Mouse (Mus musculus) heart, postnatal 25 days (tissue): ENCODE results near the gene Sirt4. TPM values are rescaled to one million over a fixed set of nuclear protein-coding genes. Genes with fewer than 3 reads are reported as not detected.
A peak's percentile ranks its signal among the peaks of the same experiment; 100 is the strongest.
"Not testable (repeated sequence)": the region's sequence is repeated elsewhere in the genome, so short reads cannot be mapped to it uniquely, and the experiment has no call there.

Experiments used
- DNase-seq: peaks from one replicate; pipeline ENCODE4 v3.0.0; 2022; ENCODE audit warnings: low spot score
- intact Hi-C: fragments of 180-260 bp; cut with DNase I; formaldehyde crosslinking; loops from one replicate; pipeline ENCODE4 v1.15.1; 2025
- total RNA-seq, 2 experiments: library from RNA; stranded (reverse); gene quantifications; 2 replicates each; pipeline ENCODE4 v1.2.3; 2021

The Sirt4 gene
- total RNA-seq, 2 experiments from 2014 or later, result 16.8 to 18.5 TPM

DNA sequence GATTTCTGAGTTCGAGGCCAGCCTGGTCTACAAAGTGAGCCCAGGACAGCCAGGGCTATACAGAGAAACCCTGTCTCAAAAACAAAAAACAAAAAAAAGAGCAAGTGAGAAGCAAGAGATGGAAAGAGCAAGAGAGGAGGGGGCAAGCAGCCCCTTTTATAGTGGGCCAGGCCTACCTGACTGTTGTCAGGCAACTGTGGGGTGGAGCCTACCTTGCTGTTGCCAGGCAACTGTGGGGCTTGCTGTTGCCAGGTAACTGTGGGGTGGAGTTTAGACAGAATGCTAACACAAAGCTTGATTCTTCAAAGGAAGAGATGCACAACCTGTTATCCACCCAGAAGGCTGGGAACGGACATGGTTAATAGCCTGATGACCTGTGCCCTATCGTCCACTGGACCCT is 11.1 kb upstream of the Sirt4 start:
- DNase-seq, intact Hi-C loops: not testable (repeated sequence)

DNA sequence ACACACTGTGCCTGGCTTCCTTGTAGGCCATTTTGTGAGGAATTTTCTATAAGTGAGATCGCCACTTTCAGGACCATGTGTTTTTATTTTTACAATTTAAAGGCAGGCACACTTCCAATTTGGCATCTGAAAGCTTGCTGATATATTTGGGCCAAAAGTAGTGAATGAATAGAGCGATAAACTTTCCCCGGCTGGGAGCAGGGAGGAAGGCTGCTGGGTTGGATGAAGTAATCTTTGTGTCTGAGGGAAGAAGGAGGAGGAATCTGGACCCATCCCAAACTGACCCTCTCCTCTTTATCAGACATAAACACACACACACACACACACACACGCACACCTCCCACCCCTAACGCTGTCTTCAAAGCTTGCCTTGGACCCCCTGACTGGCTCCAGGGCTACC is 8.9 kb upstream of the Sirt4 start:
- intact Hi-C loops, result loop anchor here (5.0 kb wide), 1 partner anchor 139 kb away; the partner anchor contains the start of gene Rab35
- no peak for DNase-seq

DNA sequence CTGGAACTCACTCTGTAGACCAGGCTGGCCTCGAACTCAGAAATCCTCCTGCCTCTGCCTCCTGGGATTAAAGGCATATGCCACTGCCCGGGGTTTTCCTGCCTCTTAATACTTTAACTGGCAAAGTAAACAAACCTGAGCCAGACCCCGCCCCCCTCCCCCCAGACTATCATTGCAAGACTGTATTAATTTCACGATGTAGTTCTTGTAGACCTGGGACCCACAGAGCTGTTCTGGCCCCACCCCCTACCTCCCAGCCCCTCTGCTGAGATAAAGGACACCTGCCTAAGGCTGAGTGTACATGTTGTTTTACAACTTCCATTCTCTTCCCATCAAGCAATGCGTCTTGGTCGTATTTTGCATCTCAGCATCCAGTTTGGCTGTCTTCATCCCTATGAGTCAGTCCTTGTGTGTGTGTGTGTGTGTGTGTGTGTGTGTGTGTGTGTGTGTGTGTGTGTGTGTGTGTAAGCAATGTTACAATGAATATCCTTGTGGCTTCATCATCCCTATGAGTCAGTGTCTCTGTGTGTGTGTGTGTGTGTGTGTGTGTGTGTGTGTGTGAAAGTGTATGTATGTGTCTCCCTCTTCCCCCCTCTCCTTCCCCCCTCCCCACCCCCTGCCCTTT is 8.3 kb upstream of the Sirt4 start:
- intact Hi-C loops, result loop anchor here (5.0 kb wide), 1 partner anchor 139 kb away; the partner anchor contains the start of gene Rab35
- DNase-seq, result no peak

GRCm38 (mm10) chr5:115491771-115492322 is 7.3 kb upstream of the Sirt4 start:
- DNase-seq, result peak; percentile 73
- intact Hi-C loops, result loop anchor here (5.0 kb wide), 1 partner anchor 140 kb away; the partner anchor contains the start of gene Rab35

DNA sequence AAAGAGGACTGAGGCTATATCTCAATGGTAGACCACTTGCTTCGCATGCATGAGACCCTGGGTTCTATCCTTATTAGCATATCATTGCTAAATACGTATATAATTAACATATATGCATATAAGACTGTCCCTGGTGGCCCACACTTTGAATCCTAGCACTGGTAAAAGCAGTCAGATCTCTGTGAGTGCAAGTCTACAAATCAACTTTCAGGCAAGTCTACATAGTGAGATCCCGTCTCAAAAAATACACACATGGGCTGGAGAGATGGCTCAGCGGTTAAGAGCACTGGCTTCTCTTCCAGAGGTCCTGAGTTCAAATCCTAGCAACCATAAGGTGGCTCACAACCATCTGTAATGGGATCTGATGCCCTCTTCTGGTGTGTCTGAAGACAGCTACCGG is 6.6 kb upstream of the Sirt4 start:
- intact Hi-C loops, result loop anchor here (5.0 kb wide), 1 partner anchor 141 kb away; the partner anchor contains the start of gene Rab35
- no peak for DNase-seq

DNA sequence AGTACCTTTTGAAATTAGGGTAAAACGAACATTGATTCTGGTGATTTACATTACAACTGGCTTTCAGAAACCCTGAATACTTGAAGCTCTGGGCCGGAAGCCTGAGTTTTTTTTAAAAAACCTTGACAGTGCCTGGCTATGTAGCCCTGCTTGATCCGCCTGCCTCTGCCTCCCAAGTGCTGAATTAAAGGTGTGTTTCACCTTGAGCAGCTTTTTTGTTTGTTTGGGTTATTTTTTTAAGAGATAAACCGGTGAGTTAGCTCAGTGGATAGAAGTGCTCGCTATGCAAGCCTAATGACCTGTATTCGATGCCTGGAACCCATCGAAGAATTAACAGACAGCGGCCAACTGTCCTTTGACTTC is 6.1 kb upstream of the Sirt4 start:
- intact Hi-C loops, result loop anchor here (5.0 kb wide), 1 partner anchor 142 kb away; the partner anchor contains the start of gene Rab35
- no peak for DNase-seq

DNA sequence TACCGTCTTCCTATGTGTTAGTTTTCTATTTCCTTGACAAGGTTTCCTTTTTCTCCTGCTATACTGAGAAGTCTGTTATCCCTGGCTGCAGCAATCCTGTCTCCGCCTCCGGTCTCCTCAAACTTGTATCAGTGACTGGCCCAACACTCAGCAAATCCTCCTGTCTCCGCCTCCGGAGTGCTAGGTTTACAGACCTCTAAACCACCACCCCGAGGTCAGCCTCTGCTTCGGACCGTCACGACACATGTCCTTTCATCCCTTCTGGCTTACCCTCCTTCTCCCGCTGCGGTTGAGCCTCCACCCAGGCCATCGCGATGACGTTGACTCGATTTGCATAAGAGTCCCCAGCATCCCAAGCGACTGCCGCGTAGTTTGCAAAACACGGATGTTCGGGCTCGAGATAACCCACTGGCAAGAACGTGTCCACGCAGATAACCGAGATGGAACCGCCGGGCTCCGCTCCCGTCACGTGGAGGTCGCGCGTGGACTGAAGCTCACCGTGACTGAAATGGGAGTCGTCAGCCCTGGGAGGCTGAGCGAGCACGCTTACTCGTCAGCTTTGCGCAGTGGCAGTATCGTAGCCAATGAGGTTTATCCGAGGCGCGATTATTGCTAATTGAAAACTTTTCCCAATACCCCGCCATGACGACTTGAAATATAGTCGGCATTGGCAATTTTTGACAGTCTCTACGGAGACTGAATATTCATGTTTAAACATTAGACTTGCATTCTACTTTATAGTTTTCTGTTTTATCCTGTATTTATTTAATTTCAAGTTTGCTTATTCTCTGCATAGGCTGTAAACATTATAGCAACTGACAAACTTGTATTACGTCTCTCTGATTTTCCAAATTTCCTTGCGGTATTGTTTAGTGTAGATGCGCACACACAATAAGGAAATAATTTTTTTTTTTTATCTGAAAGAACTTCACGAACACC is 5.4 kb upstream of the Sirt4 start:
- DNase-seq, result peak; percentile 80
- intact Hi-C loops, result loop anchor here (5.0 kb wide), 1 partner anchor 142 kb away; the partner anchor contains the start of gene Rab35

DNA sequence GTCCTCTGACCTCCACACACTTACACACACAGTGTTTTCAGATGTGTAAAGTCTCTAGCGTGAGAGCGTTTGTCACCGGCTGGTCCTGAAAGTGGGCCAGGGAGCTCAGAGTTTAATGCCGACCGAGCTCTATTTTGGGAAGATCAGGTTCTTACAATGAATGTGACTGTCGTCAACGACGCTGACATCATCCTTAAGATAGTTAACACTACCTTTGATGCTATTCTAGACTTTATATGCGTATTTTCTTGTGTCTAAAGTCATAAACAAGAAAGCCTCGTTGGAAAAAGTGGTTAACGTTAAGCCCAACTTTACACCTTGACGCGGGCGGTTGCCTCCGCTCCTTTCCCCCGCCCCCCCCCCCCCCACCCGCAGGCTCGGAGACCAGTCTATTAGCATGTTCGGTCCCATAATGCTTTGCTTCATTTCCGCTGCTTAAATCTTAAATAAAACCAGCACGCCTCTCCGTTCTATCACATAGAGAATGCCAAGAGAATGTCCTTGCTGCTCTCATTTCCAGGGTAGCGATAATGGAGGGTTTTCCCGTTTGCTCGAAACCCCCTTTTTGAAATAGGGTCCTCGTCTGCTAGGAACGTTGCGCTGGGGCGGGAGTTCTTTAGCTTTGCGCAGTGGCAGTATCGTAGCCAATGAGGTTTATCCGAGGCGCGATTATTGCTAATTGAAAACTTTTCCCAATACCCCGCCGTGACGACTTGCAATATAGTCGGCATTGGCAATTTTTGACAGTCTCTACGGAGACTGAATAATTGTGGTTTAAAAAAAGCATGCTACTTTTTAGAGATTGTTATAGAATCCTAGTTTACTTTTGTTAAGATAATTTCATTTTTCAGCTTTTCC is 4.5 kb upstream of the Sirt4 start:
- peak; percentile 75 for DNase-seq

DNA sequence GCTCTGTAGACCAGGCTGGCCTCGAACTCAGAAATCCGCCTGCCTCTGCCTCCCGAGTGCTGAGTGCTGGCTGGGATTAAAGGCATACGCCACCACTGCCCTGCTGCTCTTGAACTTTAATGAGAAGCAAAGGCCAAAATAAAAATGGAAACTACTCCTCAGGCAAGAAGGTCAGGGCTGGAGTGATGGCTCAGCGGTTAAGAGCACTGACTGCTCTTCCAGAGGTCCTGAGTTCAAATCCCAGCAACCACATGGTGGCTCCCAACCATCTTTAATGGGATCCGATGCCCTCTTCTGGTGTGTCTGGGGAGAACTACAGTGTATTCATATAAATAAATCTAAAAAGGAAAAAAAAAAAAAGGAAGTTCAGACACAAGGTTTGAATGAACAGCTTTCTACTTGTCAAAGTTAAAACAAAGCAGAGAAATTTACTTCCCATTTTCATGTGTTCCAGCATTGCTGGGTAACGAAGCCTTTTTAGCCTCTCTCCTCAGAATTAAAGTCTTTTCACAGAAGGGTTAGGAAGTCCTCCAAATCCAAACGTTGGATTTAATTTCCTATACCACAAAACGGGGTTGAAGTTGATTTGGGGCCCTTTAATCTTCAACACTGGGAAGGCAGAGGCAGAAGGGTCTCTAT is 3.5 kb upstream of the Sirt4 start:
- intact Hi-C loops, result no loop called here
- no peak for DNase-seq

More for the DNA sequence above, 4.5 kb upstream of the Sirt4 start:
- intact Hi-C loops, result no loop called here

DNA sequence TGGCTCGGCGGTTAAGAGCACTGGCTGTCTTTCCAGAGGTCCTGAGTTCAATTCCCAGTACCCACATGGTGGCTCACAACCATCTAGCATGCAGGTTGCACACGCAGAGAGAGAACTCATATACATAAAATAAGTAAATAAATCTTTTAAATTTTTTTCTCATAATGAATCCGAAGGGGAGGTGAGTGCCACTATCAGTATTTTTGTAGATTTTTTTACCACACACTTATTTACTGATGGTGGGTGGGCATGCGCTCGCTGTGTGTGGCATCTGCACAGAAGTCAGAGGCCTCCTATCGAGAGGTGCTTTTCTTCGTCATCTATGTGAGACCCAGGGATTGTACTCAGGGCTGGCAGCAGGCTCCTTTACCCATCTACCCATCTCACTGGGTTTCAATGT is 2.8 kb upstream of the Sirt4 start:
- intact Hi-C loops, result no loop called here
- DNase-seq, result no peak

DNA sequence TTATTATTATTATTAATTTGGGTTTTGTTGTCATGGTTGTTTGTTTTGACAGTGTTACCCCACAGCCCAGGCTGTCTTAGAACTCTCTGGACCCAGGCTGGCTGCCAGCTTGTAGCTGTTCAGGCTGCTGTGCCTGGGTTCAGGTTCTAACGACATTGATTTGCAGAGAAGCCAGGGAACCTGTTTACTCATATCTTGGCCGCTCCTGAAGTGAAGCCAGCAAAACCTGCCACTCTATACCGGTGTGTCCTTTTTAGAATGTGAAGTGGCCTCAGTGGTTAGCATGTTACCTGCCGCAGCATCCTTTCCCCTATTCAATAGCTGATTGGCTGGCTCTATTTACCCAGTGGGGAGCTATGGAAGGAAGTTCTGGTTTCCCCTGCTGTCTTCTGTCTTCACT is 2.2 kb upstream of the Sirt4 start:
- DNase-seq, result no peak
- intact Hi-C loops, result no loop called here

DNA sequence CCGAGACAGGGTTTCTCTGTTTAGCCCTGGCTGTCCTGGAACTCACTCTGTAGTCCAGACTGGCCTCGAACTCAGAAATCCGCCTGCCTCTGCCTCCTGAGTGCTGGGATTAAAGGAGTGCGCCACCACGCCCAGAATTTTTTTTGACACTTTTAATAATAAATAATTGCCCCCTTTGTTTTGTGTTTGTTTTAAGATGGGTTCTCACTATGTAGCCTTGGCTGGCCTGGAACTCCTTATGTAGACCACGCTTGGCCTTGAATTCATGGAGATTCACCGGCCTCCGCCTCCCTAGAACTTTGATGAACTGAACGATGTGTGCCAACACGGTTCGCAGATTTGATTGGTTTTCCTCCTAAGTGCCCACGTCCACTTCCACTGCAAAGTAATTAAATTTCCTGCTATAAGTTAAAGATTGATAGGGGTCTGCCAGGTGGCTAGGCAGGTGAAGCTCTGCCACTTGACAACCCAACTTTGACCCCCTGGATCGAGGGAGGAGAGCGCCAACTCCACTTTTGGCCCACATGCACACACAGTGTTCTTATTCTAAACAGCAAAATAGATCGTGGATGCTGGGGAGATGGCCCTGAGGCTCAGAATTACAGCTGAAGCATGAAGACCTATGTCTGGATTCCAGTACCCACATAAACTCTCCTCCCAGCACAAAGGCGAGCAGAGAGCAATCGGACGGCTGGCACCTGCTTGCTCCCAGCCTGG is 1.1 kb upstream of the Sirt4 start:
- intact Hi-C loops, result no loop called here
- DNase-seq, result no peak

GRCm38 (mm10) chr5:115484996-115485395 is 471 bp upstream of the Sirt4 start:
- intact Hi-C loops, result no loop called here
- no peak for DNase-seq

DNA sequence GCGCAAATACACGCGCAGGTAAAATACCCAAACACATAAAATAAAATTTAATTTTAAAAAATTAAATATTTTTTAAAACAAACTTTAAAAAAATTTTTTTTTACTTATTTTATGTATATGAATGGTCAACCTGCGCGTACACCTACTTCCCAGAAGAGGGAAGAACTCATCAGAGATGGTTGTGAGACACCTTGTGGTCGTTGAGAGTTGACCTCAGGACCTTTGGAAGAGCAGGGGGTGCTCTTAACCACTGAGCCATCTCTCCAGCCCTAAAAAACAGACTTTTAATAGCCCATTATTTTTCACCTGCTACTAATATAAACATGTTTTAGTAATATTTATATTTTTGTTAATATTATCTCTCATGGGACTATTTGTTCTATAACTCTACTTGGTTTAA is 1.1 kb downstream of the Sirt4 start:
- intact Hi-C loops, result no loop called here
- DNase-seq, result no peak

DNA sequence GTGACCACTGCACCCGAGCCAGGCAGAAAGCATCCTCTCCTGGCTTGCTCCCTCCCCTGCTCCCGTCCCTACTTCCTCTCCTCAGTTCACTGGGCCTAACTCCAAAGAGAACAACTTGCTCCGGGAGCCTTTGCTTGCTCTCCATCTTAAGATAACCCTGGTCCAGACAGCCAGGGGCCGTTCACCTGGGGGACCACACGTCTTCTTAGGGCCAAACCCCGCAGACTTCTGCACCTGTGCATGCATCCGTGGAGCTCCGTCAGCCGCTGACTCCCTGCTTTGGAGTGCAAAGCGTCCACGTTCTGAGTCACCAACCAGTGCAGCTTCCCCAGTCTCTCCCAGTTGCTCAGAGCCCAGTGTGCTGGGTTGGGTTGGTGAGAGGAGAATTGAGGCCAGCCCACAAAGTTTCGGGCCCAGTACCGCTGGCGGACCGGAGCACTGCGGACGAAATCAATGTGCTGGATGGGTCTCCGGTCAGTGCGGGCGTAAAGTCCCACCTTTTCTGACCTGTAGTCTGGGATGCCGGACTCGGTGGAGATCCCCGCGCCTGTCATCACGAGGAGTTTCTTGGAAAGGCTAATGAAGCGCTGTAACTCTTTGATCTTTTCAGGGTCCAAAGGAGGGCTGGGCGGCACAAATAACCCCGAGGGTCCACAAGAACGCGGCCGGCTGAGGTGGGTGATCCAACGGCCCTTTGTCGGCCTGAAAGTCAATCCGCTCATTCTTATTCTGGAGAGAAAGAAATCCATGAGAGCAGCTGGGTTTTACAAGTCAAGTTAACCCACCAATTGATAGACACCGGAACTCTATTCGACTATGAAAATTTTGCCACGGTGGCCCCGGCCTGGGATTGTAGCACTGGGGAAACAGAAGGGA is 1.9 kb downstream of the Sirt4 start:
- intact Hi-C loops, result no loop called here
- DNase-seq, result no peak

DNA sequence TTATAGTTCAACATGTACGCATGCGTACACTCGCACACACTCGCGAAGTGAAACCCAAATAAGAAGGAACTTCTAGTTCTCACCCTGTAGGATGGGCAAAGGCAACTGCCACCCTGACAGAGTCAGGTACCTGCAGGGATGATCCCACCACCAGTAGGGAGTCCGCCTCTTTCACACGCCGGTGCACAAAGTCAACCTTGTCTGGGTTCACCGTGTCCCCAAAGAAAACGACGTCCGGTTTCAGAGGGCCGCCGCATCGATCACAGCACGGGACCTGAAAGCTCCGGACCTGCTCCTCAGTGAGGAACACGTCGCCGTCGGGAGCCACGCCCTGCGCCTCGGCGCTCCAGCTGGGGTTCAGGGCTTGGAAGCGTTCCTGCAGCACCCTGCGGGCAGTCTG is 4.4 kb downstream of the Sirt4 start:
- intact Hi-C loops, result no loop called here
- DNase-seq, result no peak

GRCm38 (mm10) chr5:115479561-115479960 is 5.0 kb downstream of the Sirt4 start:
- intact Hi-C loops, result no loop called here
- no peak for DNase-seq
